Mouse (Mus musculus) liver, embryonic 12.5 days (tissue): ENCODE data around the gene Pcgf2. TPM values are rescaled to one million over a fixed set of nuclear protein-coding genes. Genes with fewer than 3 reads are reported as not detected.
"Not testable (repeated sequence)": the region's sequence is repeated elsewhere in the genome, so short reads cannot be mapped to it uniquely, and the experiment has no call there.

Experiments used
- ATAC-seq: fragments of 200-750 bp; cut with Nextera tagmentation; 2 replicates; pipeline ENCODE4 v1.8.0; 2017; ENCODE audit warnings: moderate number of reproducible peaks, mild to moderate bottlenecking, moderate library complexity
- H3K27ac ChIP-seq: fragments of 300-500 bp; sonication (generic); 2 replicates; pipeline ENCODE4 v1.5.1; 2016; ENCODE audit warnings: mild to moderate bottlenecking
- H3K27me3 ChIP-seq: fragments of 300-500 bp; sonication (generic); replicated peaks from 2 replicates; pipeline ENCODE4 v1.6.1; 2016; ENCODE audit warnings: mild to moderate bottlenecking, moderate library complexity
- H3K36me3 ChIP-seq: fragments of 300-500 bp; sonication (generic); 2 replicates; pipeline ENCODE4 v1.6.1; 2016; ENCODE audit warnings: mild to moderate bottlenecking, moderate library complexity
- H3K4me1 ChIP-seq: fragments of 300-500 bp; sonication (generic); 2 replicates; pipeline ENCODE4 v1.6.1; 2016
- H3K4me2 ChIP-seq: fragments of 300-500 bp; sonication (generic); 2 replicates; pipeline ENCODE4 v1.6.1; 2016; ENCODE audit warnings: mild to moderate bottlenecking, moderate library complexity
- H3K4me3 ChIP-seq: fragments of 300-500 bp; sonication (generic); 2 replicates; pipeline ENCODE4 v1.5.1; 2016; ENCODE audit warnings: mild to moderate bottlenecking, moderate library complexity
- H3K9ac ChIP-seq: fragments of 300-500 bp; sonication (generic); 2 replicates; pipeline ENCODE4 v1.6.1; 2016; ENCODE audit warnings: mild to moderate bottlenecking, moderate library complexity
- H3K9me3 ChIP-seq: fragments of 300-500 bp; sonication (generic); replicated peaks from 2 replicates; pipeline ENCODE4 v1.6.1; 2016; ENCODE audit warnings: mild to moderate bottlenecking, moderate library complexity
- whole genome bisulfite sequencing: fragments of 180-500 bp; shearing (Covaris S2); methylation state at CpG from one replicate; pipeline ENCODE4 v1.1.7; 2016; ENCODE audit not compliant: insufficient replicate concordance; 5-methylcytosine and 5-hydroxymethylcytosine counted together
- polyA plus RNA-seq: library from polyadenylated mRNA; unstranded; fragments of >200 nt; fragmentation: Nextera tagmentation; extraction: Ambion mirVana; gene quantifications from 2 replicates; pipeline ENCODE4 v1.2.1, GENCODE M21; 2016

Gene Pcgf2
- polyA plus RNA-seq, 1 experiment from 2014 or later, result 5.1 TPM

GRCm38 (mm10) chr11:97717369-97718280 lies 17.3 kb upstream of the Pcgf2 start:
- 80% methylated on average over 26 of the region's 26 CpGs for WGBS
- no peak overlapping the region for H3K4me3 ChIP-seq
- no peak overlapping the region for H3K4me2 ChIP-seq
- H3K4me1 ChIP-seq, result peaks cover 11% of the 10 kb centered on the region; the same call in 1 of the 2 replicates
- peaks cover 9% of the 10 kb centered on the region; the same call in 1 of the 2 replicates for H3K9me3 ChIP-seq
- H3K27ac ChIP-seq, result no peak overlapping the region
- peaks cover 88% of the 10 kb centered on the region for H3K36me3 ChIP-seq
- no peak for ATAC-seq
- H3K9ac ChIP-seq, result no peak overlapping the region
- H3K27me3 ChIP-seq, result no peaks in the 10 kb centered on the region

- Histone ChIP-seq H3K9ac (no peak overlapping the region), H3K36me3 (peaks cover 88% of the 10 kb centered on the region)
- ATAC-seq, result no peak
Observed at GRCm38 (mm10) chr11:97716021-97716420, 15.7 kb upstream of the Pcgf2 start.

GRCm38 (mm10) chr11:97714784-97715760 lies 14.8 kb upstream of the Pcgf2 start:
- no peaks in the 10 kb centered on the region for H3K9me3 ChIP-seq
- H3K4me3 ChIP-seq, result no peak overlapping the region
- H3K36me3 ChIP-seq, result peaks cover 86% of the 10 kb centered on the region
- H3K9ac ChIP-seq, result no peak overlapping the region
- 68% methylated on average over 14 of the region's 14 CpGs for WGBS
- ATAC-seq, result no peak
- no peak overlapping the region for H3K27ac ChIP-seq
- H3K27me3 ChIP-seq, result no peaks in the 10 kb centered on the region
- H3K4me1 ChIP-seq, result peaks cover 11% of the 10 kb centered on the region; the same call in 1 of the 2 replicates
- no peak overlapping the region for H3K4me2 ChIP-seq

More at GRCm38 (mm10) chr11:97716021-97716420, 15.7 kb upstream of the Pcgf2 start:
- no peaks in the 10 kb centered on the region for H3K27me3 ChIP-seq
- H3K4me1 ChIP-seq, result peaks cover 11% of the 10 kb centered on the region; the same call in 1 of the 2 replicates
- 79% methylated on average over 8 of the region's 8 CpGs for WGBS
- no peak overlapping the region for H3K27ac ChIP-seq
- no peak overlapping the region for H3K4me2 ChIP-seq
- no peak overlapping the region for H3K4me3 ChIP-seq
- 0 out of 2 replicates have a peak, but pooled peaks cover under 1% of the 10 kb centered on the region for H3K9me3 ChIP-seq

- no peak for ATAC-seq
- H3K9me3 ChIP-seq, result no peaks in the 10 kb centered on the region
- no peaks in the 10 kb centered on the region for H3K27me3 ChIP-seq
- H3K27ac ChIP-seq, result no peak overlapping the region
- peaks cover 9% of the 10 kb centered on the region; the same call in 1 of the 2 replicates for H3K4me1 ChIP-seq
- no peak overlapping the region for H3K9ac ChIP-seq
- no peak overlapping the region for H3K4me3 ChIP-seq
- 86% methylated on average over 3 of the region's 3 CpGs for WGBS
- no peak overlapping the region for H3K4me2 ChIP-seq
- H3K36me3 ChIP-seq, result peaks cover 80% of the 10 kb centered on the region
Observed at GRCm38 (mm10) chr11:97714356-97714755, 14.1 kb upstream of the Pcgf2 start.

GRCm38 (mm10) chr11:97713896-97714295 lies 13.6 kb upstream of the Pcgf2 start:
- peaks cover 80% of the 10 kb centered on the region for H3K36me3 ChIP-seq
- H3K27ac ChIP-seq, result no peak overlapping the region
- no peak overlapping the region for H3K4me2 ChIP-seq
- H3K4me3 ChIP-seq, result no peak overlapping the region
- no peak for ATAC-seq
- no peak overlapping the region for H3K9ac ChIP-seq
- peaks cover 4% of the 10 kb centered on the region; the same call in 1 of the 2 replicates for H3K4me1 ChIP-seq
- no peaks in the 10 kb centered on the region for H3K9me3 ChIP-seq
- no peaks in the 10 kb centered on the region for H3K27me3 ChIP-seq
- 77% methylated on average over 8 of the region's 8 CpGs for WGBS

- Histone ChIP-seq H3K27me3 (no peaks in the 10 kb centered on the region), H3K36me3 (peaks cover 80% of the 10 kb centered on the region), H3K4me3 (no peak overlapping the region), H3K4me2 (no peak overlapping the region), H3K4me1 (no peaks in the 10 kb centered on the region), H3K9me3 (no peaks in the 10 kb centered on the region), H3K9ac (no peak overlapping the region), H3K27ac (no peak overlapping the region)
- 89% methylated on average over 15 of the region's 15 CpGs for WGBS
- no peak for ATAC-seq
Observed at GRCm38 (mm10) chr11:97712286-97712685, 12.0 kb upstream of the Pcgf2 start.

GRCm38 (mm10) chr11:97711200-97711900 lies 11.1 kb upstream of the Pcgf2 start:
- H3K27ac ChIP-seq, result no peak overlapping the region
- no peaks in the 10 kb centered on the region for H3K9me3 ChIP-seq
- ATAC-seq, result no peak
- 66% methylated on average over 13 of the region's 13 CpGs for WGBS
- H3K9ac ChIP-seq, result no peak overlapping the region
- H3K36me3 ChIP-seq, result peaks cover 84% of the 10 kb centered on the region
- no peaks in the 10 kb centered on the region for H3K4me1 ChIP-seq
- H3K4me3 ChIP-seq, result no peak overlapping the region
- no peak overlapping the region for H3K4me2 ChIP-seq
- no peaks in the 10 kb centered on the region for H3K27me3 ChIP-seq

- H3K4me1 ChIP-seq, H3K9me3 ChIP-seq, H3K4me2 ChIP-seq, H3K9ac ChIP-seq, H3K27me3 ChIP-seq, H3K4me3 ChIP-seq, H3K27ac ChIP-seq, ATAC-seq: not testable (repeated sequence)
- H3K36me3 ChIP-seq, result peaks cover 90% of the 10 kb centered on the region
- WGBS, result 68% methylated on average over 2 of the region's 2 CpGs
Observed at GRCm38 (mm10) chr11:97710067-97710466, 9.8 kb upstream of the Pcgf2 start.

- H3K4me1 ChIP-seq, result peaks cover 60% of the 10 kb centered on the region
- H3K27ac ChIP-seq, result peak within 1 kb of the TSS; percentile 70
- 1% methylated on average over 35 of the region's 35 CpGs for WGBS
- H3K4me2 ChIP-seq, result peak within 1 kb of the TSS; percentile 96
- peak; percentile 92 for ATAC-seq
- H3K9me3 ChIP-seq, result no peaks in the 10 kb centered on the region
- H3K9ac ChIP-seq, result peak within 1 kb of the TSS; percentile 84
- peaks cover 39% of the 10 kb centered on the region for H3K27me3 ChIP-seq
- H3K36me3 ChIP-seq, result peaks cover 41% of the 10 kb centered on the region
- peak within 1 kb of the TSS; percentile 89 for H3K4me3 ChIP-seq
Observed at GRCm38 (mm10) chr11:97703039-97703826, 2.9 kb upstream of the Pcgf2 start, which contains the start of gene Psmb3. Gene Psmb3 (plus strand): TSS chr11:97703399.

GRCm38 (mm10) chr11:97702393-97702745 lies 2.1 kb upstream of the Pcgf2 start:
- H3K4me1 ChIP-seq, result peaks cover 68% of the 10 kb centered on the region
- no peak for ATAC-seq
- H3K36me3 ChIP-seq, result peaks cover 32% of the 10 kb centered on the region
- peaks cover 48% of the 10 kb centered on the region for H3K27me3 ChIP-seq
- H3K4me3 ChIP-seq, result peak overlapping the region; percentile 89
- H3K9ac ChIP-seq, result peak overlapping the region; percentile 75
- H3K9me3 ChIP-seq, result no peaks in the 10 kb centered on the region
- under 1% methylated on average over 24 of the region's 24 CpGs for WGBS
- H3K27ac ChIP-seq, result peak overlapping the region; percentile 68
- peak overlapping the region; percentile 96 for H3K4me2 ChIP-seq
